Mouse (Mus musculus) thymus, adult 18-20 months (tissue): Measurements from ENCODE around the gene Rasgef1b.

Source experiments
- DNase-seq, 2 experiments: peaks; one replicate each; pipeline ENCODE4 v3.0.0; 2022; ENCODE audit warnings: mixed read lengths in 2 of 2

Gene Rasgef1b

DNA sequence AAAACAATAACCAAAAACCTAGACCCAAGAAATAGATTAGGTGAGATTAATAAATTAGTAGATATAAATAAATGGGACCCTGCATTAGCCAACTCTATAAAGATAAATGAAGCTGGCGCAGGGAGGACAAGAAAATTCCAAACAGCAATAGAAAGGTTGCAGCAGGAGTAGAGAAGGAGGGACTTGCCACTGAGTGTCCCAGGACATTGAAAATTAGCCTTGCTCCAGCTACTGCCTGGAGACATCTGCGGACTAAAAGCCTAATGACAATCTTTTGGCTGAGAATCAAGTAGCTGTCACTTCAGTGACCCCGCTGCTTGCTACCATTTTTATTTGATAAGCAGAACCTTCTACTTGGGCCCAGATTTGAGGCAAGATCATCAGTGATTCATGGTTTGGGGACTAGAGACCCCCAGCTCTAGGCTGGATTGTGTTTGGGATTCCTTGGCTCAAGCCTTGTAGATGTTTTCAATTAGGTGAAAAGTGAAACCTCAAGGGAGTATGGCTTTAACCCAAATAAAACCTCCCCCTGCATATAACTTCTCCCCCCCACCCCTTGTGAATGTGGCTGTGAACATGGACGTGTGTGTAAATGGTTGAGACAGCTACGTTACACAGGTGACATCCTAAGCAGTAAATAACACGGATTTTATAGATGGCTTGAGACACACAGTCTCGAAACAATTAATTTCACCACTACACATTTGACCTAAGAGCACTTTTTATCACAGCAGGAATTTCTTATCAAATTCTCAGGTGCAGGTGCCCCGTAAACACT is 554.1 kb downstream of the Rasgef1b start:
- no peak for DNase-seq

DNA sequence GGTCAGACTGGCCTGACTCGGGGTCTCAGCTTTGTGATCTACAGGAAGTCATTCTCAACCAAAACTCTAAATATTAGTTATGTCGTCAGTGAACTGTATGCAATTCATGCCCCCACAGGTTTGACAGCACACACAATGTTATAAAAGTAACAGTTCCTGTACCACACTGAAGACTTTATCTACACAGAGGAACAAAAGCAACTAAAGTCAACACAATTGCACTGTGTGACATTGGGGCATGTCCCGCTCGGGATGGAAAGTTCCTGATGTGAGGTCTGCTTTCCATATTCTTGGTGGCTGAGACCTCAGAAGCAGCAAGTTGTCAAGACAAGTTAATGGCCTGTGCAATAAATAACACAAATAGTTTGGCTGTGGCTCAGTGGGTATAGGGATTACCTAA is 559.0 kb downstream of the Rasgef1b start:
- no peak for DNase-seq

DNA sequence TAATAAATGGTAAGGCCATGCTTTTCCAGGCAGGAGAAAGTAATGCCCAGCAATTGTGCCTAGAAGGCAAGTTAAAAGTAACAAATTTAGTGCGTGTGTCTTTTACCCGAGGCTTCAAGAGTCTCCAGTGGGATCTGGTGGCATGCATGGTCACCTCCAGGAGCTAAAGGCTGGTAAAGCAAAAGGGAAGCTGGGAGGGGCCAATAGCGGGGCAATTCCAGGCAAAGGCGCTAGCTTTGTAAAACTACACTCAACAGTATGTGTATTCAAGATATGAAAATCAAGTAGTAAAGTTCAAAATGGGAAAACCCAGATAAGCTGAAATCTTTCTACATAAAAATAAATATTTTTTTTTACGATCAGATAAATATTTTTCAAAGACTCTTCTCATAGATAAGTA is 561.1 kb downstream of the Rasgef1b start:
- DNase-seq, result no peak
